Mouse (Mus musculus): ENCODE results near the gene Bcl2l13. TPM values are rescaled to one million over a fixed set of nuclear protein-coding genes. Genes with fewer than 3 reads are reported as not detected.
A peak's percentile ranks its signal among the peaks of the same experiment; 100 is the strongest.

Gene Bcl2l13
- polyA plus RNA-seq (2014; fragmentation: Nextera tagmentation; extraction: Ambion mirVana), result 26.2 and 33.3 TPM in 2 replicates

- DNase-seq (ENCODE audit: low spot score), result peak; percentile 89
- 4% methylated on average over 40 of the region's 40 CpGs for WGBS
- ATAC-seq (ENCODE audit: low read depth), result peak; percentile 94
- H3K9me3 ChIP-seq (ENCODE audit: control insufficient read depth, low read length), result no peaks in the 10 kb centered on the region
- peak within 1 kb of the TSS; percentile 78 for H3K4me3 ChIP-seq (ENCODE audit: low read depth, low read length)
- peak within 1 kb of the TSS; percentile 65 for H3K4me2 ChIP-seq (ENCODE audit: low read depth, low read length)
- no peaks in the 10 kb centered on the region for H3K27me3 ChIP-seq (replicated peaks; ENCODE audit: control insufficient read depth, insufficient read depth, low read length)
- peaks cover 14% of the 10 kb centered on the region; the same call in 1 of the 2 replicates for H3K36me3 ChIP-seq (ENCODE audit: control insufficient read depth, insufficient read depth, low read length)
- peak within 1 kb of the TSS; percentile 96 for H3K27ac ChIP-seq (replicated peaks; ENCODE audit: low read depth, low read length)
- peak within 1 kb of the TSS; percentile 96 for H3K9ac ChIP-seq (ENCODE audit: low read depth, low read length)
- 0 out of 2 replicates have a peak, but pooled peaks cover 5% of the 10 kb centered on the region for H3K4me1 ChIP-seq (ENCODE audit: control insufficient read depth, insufficient read depth, low read length)
These were observed at the start of gene Bcl2l13 for GRCm38 (mm10) chr6:120835474-120836374. TSS of gene Bcl2l13 (plus strand) at chr6:120836212.

GRCm38 (mm10) chr6:120788068-120788607 is 47.9 kb upstream of the Bcl2l13 start:
- Histone ChIP-seq H3K36me3 (ENCODE audit: control insufficient read depth, insufficient read depth, low read length) (peaks cover 14% of the 10 kb centered on the region), H3K27me3 (replicated peaks; ENCODE audit: control insufficient read depth, insufficient read depth, low read length) (no peaks in the 10 kb centered on the region), H3K4me1 (ENCODE audit: control insufficient read depth, insufficient read depth, low read length) (no peaks in the 10 kb centered on the region), H3K9ac (ENCODE audit: low read depth, low read length) (no peak overlapping the region), H3K4me3 (ENCODE audit: low read depth, low read length) (no peak overlapping the region), H3K9me3 (ENCODE audit: control insufficient read depth, low read length) (no peaks in the 10 kb centered on the region), H3K27ac (replicated peaks; ENCODE audit: low read depth, low read length) (no peak overlapping the region), H3K4me2 (ENCODE audit: low read depth, low read length) (no peak overlapping the region)
- 75% methylated on average over 5 of the region's 5 CpGs for WGBS
- ATAC-seq (ENCODE audit: low read depth), result peak; percentile 10; the same call in 1 of the 2 replicates
- DNase-seq (ENCODE audit: low spot score), result no peak

GRCm38 (mm10) chr6:120788904-120789303 is 47.1 kb upstream of the Bcl2l13 start:
- Histone ChIP-seq H3K4me3 (ENCODE audit: low read depth, low read length) (no peak overlapping the region), H3K4me2 (ENCODE audit: low read depth, low read length) (no peak overlapping the region), H3K27ac (replicated peaks; ENCODE audit: low read depth, low read length) (no peak overlapping the region), H3K36me3 (ENCODE audit: control insufficient read depth, insufficient read depth, low read length) (peaks cover 22% of the 10 kb centered on the region), H3K9me3 (ENCODE audit: control insufficient read depth, low read length) (no peaks in the 10 kb centered on the region), H3K27me3 (replicated peaks; ENCODE audit: control insufficient read depth, insufficient read depth, low read length) (no peaks in the 10 kb centered on the region), H3K9ac (ENCODE audit: low read depth, low read length) (no peak overlapping the region), H3K4me1 (ENCODE audit: control insufficient read depth, insufficient read depth, low read length) (no peaks in the 10 kb centered on the region)
- ATAC-seq (ENCODE audit: low read depth), result no peak
- peak; percentile 48 for DNase-seq (ENCODE audit: low spot score)

- DNase-seq (ENCODE audit: low spot score), result no peak
- H3K27ac ChIP-seq (replicated peaks; ENCODE audit: low read depth, low read length), result no peak overlapping the region
- ATAC-seq (ENCODE audit: low read depth), result no peak
- no peaks in the 10 kb centered on the region for H3K9me3 ChIP-seq (ENCODE audit: control insufficient read depth, low read length)
- no peaks in the 10 kb centered on the region for H3K4me1 ChIP-seq (ENCODE audit: control insufficient read depth, insufficient read depth, low read length)
- no peak overlapping the region for H3K4me2 ChIP-seq (ENCODE audit: low read depth, low read length)
- 90% methylated on average over 10 of the region's 11 CpGs for WGBS
- H3K27me3 ChIP-seq (replicated peaks; ENCODE audit: control insufficient read depth, insufficient read depth, low read length), result no peaks in the 10 kb centered on the region
- no peak overlapping the region for H3K4me3 ChIP-seq (ENCODE audit: low read depth, low read length)
- H3K9ac ChIP-seq (ENCODE audit: low read depth, low read length), result no peak overlapping the region
- peaks cover 35% of the 10 kb centered on the region for H3K36me3 ChIP-seq (ENCODE audit: control insufficient read depth, insufficient read depth, low read length)
These were observed 45.9 kb upstream of the Bcl2l13 start for GRCm38 (mm10) chr6:120790153-120790552.

- DNase-seq (ENCODE audit: low spot score) (peak; percentile 56), ATAC-seq (ENCODE audit: low read depth) (0 out of 2 replicates have a peak, but pooled peaks have one; percentile 10)
- Histone ChIP-seq H3K4me1 (ENCODE audit: control insufficient read depth, insufficient read depth, low read length) (no peaks in the 10 kb centered on the region), H3K36me3 (ENCODE audit: control insufficient read depth, insufficient read depth, low read length) (peaks cover 40% of the 10 kb centered on the region), H3K9ac (ENCODE audit: low read depth, low read length) (no peak overlapping the region), H3K4me2 (ENCODE audit: low read depth, low read length) (no peak overlapping the region), H3K9me3 (ENCODE audit: control insufficient read depth, low read length) (no peaks in the 10 kb centered on the region), H3K27me3 (replicated peaks; ENCODE audit: control insufficient read depth, insufficient read depth, low read length) (no peaks in the 10 kb centered on the region), H3K4me3 (ENCODE audit: low read depth, low read length) (no peak overlapping the region), H3K27ac (replicated peaks; ENCODE audit: low read depth, low read length) (no peak overlapping the region)
- WGBS, result 57% methylated on average over 5 of the region's 5 CpGs
These were observed 45.3 kb upstream of the Bcl2l13 start for GRCm38 (mm10) chr6:120790717-120791116.

- Histone ChIP-seq H3K9ac (ENCODE audit: low read depth, low read length) (no peak overlapping the region), H3K27me3 (replicated peaks; ENCODE audit: control insufficient read depth, insufficient read depth, low read length) (no peaks in the 10 kb centered on the region), H3K4me3 (ENCODE audit: low read depth, low read length) (no peak overlapping the region), H3K27ac (replicated peaks; ENCODE audit: low read depth, low read length) (no peak overlapping the region), H3K36me3 (ENCODE audit: control insufficient read depth, insufficient read depth, low read length) (peaks cover 62% of the 10 kb centered on the region), H3K9me3 (ENCODE audit: control insufficient read depth, low read length) (no peaks in the 10 kb centered on the region), H3K4me2 (ENCODE audit: low read depth, low read length) (no peak overlapping the region), H3K4me1 (ENCODE audit: control insufficient read depth, insufficient read depth, low read length) (no peaks in the 10 kb centered on the region)
- no peak for DNase-seq (ENCODE audit: low spot score)
- WGBS, result 92% methylated on average over 8 of the region's 8 CpGs
- no peak for ATAC-seq (ENCODE audit: low read depth)
These were observed 43.1 kb upstream of the Bcl2l13 start for GRCm38 (mm10) chr6:120792947-120793346.

- DNase-seq (ENCODE audit: low spot score) (no peak), ATAC-seq (ENCODE audit: low read depth) (no peak)
- Histone ChIP-seq H3K27ac (replicated peaks; ENCODE audit: low read depth, low read length) (no peak overlapping the region), H3K9me3 (ENCODE audit: control insufficient read depth, low read length) (no peaks in the 10 kb centered on the region), H3K9ac (ENCODE audit: low read depth, low read length) (no peak overlapping the region), H3K4me3 (ENCODE audit: low read depth, low read length) (no peak overlapping the region), H3K4me2 (ENCODE audit: low read depth, low read length) (no peak overlapping the region), H3K4me1 (ENCODE audit: control insufficient read depth, insufficient read depth, low read length) (no peaks in the 10 kb centered on the region), H3K27me3 (replicated peaks; ENCODE audit: control insufficient read depth, insufficient read depth, low read length) (no peaks in the 10 kb centered on the region), H3K36me3 (ENCODE audit: control insufficient read depth, insufficient read depth, low read length) (peaks cover 89% of the 10 kb centered on the region)
- 82% methylated on average over 5 of the region's 5 CpGs for WGBS
These were observed 40.5 kb upstream of the Bcl2l13 start for GRCm38 (mm10) chr6:120795422-120796086.

GRCm38 (mm10) chr6:120796111-120796510 is 39.9 kb upstream of the Bcl2l13 start:
- Histone ChIP-seq H3K27ac (replicated peaks; ENCODE audit: low read depth, low read length) (no peak overlapping the region), H3K9ac (ENCODE audit: low read depth, low read length) (no peak overlapping the region), H3K9me3 (ENCODE audit: control insufficient read depth, low read length) (no peaks in the 10 kb centered on the region), H3K36me3 (ENCODE audit: control insufficient read depth, insufficient read depth, low read length) (peaks cover 94% of the 10 kb centered on the region), H3K4me1 (ENCODE audit: control insufficient read depth, insufficient read depth, low read length) (no peaks in the 10 kb centered on the region), H3K4me3 (ENCODE audit: low read depth, low read length) (no peak overlapping the region), H3K4me2 (ENCODE audit: low read depth, low read length) (no peak overlapping the region), H3K27me3 (replicated peaks; ENCODE audit: control insufficient read depth, insufficient read depth, low read length) (no peaks in the 10 kb centered on the region)
- ATAC-seq (ENCODE audit: low read depth), result no peak
- 87% methylated on average over 2 of the region's 2 CpGs for WGBS
- DNase-seq (ENCODE audit: low spot score), result no peak

Data from embryonic facial prominence, embryonic 14.5 days (tissue).